Mouse (Mus musculus) liver, adult 2 months (tissue): ENCODE data around the gene Gpr68.

ENCODE experiments used
- CTCF ChIP-seq: fragments of 200-500 bp; IDR thresholded peaks from 2 replicates; pipeline ENCODE4 v1.5.1; 2011; ENCODE audit warnings: low read depth, low read length, control low read depth
- POLR2A ChIP-seq: fragments of 200-500 bp; IDR thresholded peaks from 2 replicates; pipeline ENCODE4 v1.6.1; 2011; ENCODE audit warnings: low read length, control low read depth; ENCODE audit not compliant: insufficient read depth; ENCODE audit errors: extremely low read depth

DNA sequence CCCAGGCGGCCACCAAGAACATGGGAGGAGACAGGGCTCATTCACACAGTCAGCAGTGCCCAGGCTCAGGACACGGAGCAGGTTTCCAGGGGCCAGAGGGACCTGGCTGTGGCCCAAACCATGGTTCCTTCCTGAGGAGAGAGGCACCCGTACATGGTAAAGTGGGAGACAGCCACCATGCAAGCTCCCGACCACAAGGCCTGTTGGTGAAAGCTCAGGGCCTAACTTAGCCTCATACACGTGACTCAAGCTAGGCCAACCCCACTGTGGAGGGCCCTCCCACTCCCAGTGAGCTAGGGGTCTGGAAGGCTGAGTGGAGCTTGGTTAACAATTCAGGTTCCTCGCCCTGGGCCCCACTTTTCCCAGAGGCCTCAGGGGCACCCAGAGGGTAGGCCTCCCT, 30.1 kb downstream of the Gpr68 start:
- no peak for TF ChIP-seq CTCF
- TF ChIP-seq POLR2A = no peak
